Mouse (Mus musculus) embryonic facial prominence, embryonic 14.5 days (tissue): ENCODE results near the gene Creld1. TPM values are rescaled to one million over a fixed set of nuclear protein-coding genes. Genes with fewer than 3 reads are reported as not detected.

Experiments
- ATAC-seq: fragments of 200-750 bp; cut with Nextera tagmentation; 2 replicates; pipeline ENCODE4 v1.8.0; 2017; ENCODE audit warnings: low read depth, moderate number of reproducible peaks, moderate TSS enrichment
- DNase-seq: peaks from one replicate; pipeline ENCODE4 v3.0.0-alpha.2; 2015; ENCODE audit warnings: low spot score
- H3K27ac ChIP-seq: fragments of 300-500 bp; sonication (generic); replicated peaks from 2 replicates; pipeline ENCODE4 v1.5.1; 2014; ENCODE audit warnings: low read depth, mild to moderate bottlenecking, low read length, moderate library complexity
- H3K27me3 ChIP-seq: fragments of 300-500 bp; sonication (generic); replicated peaks from 2 replicates; pipeline ENCODE4 v1.6.1; 2014; ENCODE audit warnings: low read length; ENCODE audit not compliant: control insufficient read depth, insufficient read depth
- H3K36me3 ChIP-seq: fragments of 300-500 bp; sonication (generic); 2 replicates; pipeline ENCODE4 v1.6.1; 2014; ENCODE audit warnings: low read length, mixed read lengths; ENCODE audit not compliant: control insufficient read depth, insufficient read depth
- H3K4me1 ChIP-seq: fragments of 300-500 bp; sonication (generic); 2 replicates; pipeline ENCODE4 v1.6.1; 2014; ENCODE audit warnings: antibody characterized with exemption, low read length; ENCODE audit not compliant: control insufficient read depth, insufficient read depth
- H3K4me2 ChIP-seq: fragments of 300-500 bp; sonication (generic); 2 replicates; pipeline ENCODE4 v1.6.1; 2014; ENCODE audit warnings: low read depth, mild to moderate bottlenecking, low read length, moderate library complexity, mixed read lengths
- H3K4me3 ChIP-seq: fragments of 300-500 bp; sonication (generic); 2 replicates; pipeline ENCODE4 v1.5.1; 2014; ENCODE audit warnings: low read depth, mild to moderate bottlenecking, low read length
- H3K9ac ChIP-seq: fragments of 300-500 bp; sonication (generic); 2 replicates; pipeline ENCODE4 v1.6.1; 2014; ENCODE audit warnings: low read depth, mild to moderate bottlenecking, low read length, moderate library complexity, mixed read lengths
- H3K9me3 ChIP-seq: fragments of 300-500 bp; sonication (generic); 2 replicates; pipeline ENCODE4 v1.6.1; 2016; ENCODE audit warnings: low read length; ENCODE audit not compliant: control insufficient read depth
- WGBS: fragments of 180-500 bp; shearing (Covaris S2); extraction: QIAGEN DNeasy Blood & Tissue Kit; methylation state at CpG from one replicate; pipeline ENCODE4 v1.1.7; 2014; 5-methylcytosine and 5-hydroxymethylcytosine counted together
- polyA plus RNA-seq: library from polyadenylated mRNA; unstranded; fragments of >200 nt; fragmentation: Nextera tagmentation; extraction: Ambion mirVana; gene quantifications from 2 replicates; pipeline ENCODE4 v1.2.1, GENCODE M21; 2014

Gene Creld1
- polyA plus RNA-seq, 1 experiment from 2014 or later = 24.8 TPM

DNA sequence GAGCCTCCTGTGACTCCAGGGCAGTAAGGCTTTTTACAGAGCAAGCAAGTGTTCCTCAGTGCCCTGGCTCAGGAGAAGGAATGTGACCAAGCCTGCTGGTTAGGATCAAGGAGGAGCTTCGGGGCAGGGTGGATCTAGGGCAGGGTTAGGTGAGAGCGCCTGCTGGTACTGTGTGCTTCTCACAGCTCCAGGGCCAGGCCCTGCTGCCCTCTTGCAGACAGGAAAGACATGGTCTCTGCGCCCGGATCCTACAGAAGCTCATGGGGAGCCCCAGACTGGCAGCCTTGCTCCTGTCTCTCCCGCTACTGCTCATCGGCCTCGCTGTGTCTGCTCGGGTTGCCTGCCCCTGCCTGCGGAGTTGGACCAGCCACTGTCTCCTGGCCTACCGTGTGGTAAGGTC, 24.5 kb upstream of the Creld1 start:
- no peaks in the 10 kb centered on the region for H3K36me3 ChIP-seq
- H3K27me3 ChIP-seq = no peaks in the 10 kb centered on the region
- 57% methylated on average over 9 of the region's 10 CpGs for WGBS
- no peaks in the 10 kb centered on the region for H3K4me1 ChIP-seq
- peak overlapping the region; percentile 39 for H3K4me2 ChIP-seq
- DNase-seq (peak; percentile 76), ATAC-seq (peak; percentile 89)
- no peak overlapping the region for H3K4me3 ChIP-seq
- H3K9me3 ChIP-seq = no peaks in the 10 kb centered on the region
- H3K9ac ChIP-seq = no peak overlapping the region
- H3K27ac ChIP-seq = no peak overlapping the region

DNA sequence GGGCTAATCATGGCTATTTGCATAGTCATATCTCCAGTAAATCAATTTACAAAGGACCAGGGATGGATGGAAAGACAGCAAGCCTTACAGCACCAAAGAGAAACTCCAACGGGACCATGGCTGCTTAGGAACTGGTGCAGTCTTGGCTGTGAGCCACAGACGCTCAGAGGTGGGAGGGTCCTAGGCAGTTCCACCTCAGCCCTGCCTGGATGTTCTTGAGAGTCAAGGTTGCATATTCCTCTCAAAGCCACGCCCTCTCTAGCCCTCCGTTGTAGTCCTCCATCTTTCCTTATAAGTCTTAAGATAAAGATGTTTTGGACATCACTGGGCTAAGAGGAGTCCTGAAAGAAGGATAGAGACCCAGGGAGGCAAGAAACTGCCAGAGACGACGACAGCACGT, 19.1 kb upstream of the Creld1 start:
- H3K36me3 ChIP-seq = no peaks in the 10 kb centered on the region
- H3K4me3 ChIP-seq = no peak overlapping the region
- H3K9me3 ChIP-seq = no peaks in the 10 kb centered on the region
- H3K27ac ChIP-seq = no peak overlapping the region
- no peak overlapping the region for H3K9ac ChIP-seq
- ATAC-seq = no peak
- no peaks in the 10 kb centered on the region; the same call in 1 of the 2 replicates for H3K4me1 ChIP-seq
- DNase-seq = no peak
- WGBS = 68% methylated on average over 7 of the region's 7 CpGs
- H3K4me2 ChIP-seq = no peak overlapping the region
- no peaks in the 10 kb centered on the region for H3K27me3 ChIP-seq

DNA sequence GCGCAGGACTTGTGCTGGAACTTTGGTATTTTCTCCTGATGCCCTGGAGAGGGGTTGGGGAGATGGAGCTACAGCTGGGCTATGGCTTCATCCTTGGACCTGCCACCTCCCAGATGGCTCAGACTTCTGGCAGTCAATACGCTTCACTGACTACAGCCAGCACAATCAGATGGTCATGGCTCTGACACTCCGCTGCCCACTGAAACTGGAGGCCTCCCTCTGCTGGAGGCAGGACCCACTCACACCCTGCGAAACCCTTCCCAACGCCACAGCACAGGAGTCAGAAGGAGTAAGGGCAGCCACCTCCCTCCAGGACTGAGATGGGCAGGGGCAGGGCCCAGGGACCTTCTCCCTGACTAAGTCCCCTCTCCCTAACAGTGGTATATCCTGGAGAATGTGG, 17.5 kb upstream of the Creld1 start:
- Histone ChIP-seq H3K4me1 (peaks cover 7% of the 10 kb centered on the region; the same call in 1 of the 2 replicates), H3K9ac (peak overlapping the region; percentile 19; the same call in 1 of the 2 replicates), H3K9me3 (no peaks in the 10 kb centered on the region), H3K4me2 (no peak overlapping the region), H3K36me3 (no peaks in the 10 kb centered on the region), H3K27ac (no peak overlapping the region), H3K4me3 (no peak overlapping the region), H3K27me3 (peaks cover 13% of the 10 kb centered on the region)
- no peak for ATAC-seq
- WGBS = 48% methylated on average over 5 of the region's 5 CpGs
- DNase-seq = no peak

DNA sequence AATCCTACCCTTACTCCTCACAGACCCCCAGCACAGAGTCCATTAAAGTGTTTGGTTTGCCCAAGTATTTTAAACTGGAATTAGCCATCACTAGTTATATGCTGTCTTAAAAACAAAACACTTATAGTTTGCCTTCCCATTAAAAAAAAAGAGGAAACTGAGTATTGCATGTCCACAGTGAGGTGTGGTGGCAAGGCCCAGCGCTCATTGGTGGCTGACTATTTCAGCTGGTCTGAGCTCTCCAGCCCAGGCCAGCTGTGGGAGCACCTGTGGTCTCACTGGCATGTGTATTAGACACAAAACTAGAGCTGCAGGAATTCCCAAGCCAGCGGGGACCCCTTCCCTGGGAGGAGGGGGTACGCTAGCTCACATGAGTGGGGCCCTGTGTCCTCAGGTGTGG, 14.6 kb upstream of the Creld1 start:
- H3K27ac ChIP-seq = no peak overlapping the region
- H3K4me2 ChIP-seq = no peak overlapping the region
- no peak overlapping the region for H3K4me3 ChIP-seq
- WGBS = 63% methylated on average over 3 of the region's 3 CpGs
- no peaks in the 10 kb centered on the region for H3K9me3 ChIP-seq
- DNase-seq (no peak), ATAC-seq (no peak)
- H3K4me1 ChIP-seq = peaks cover 7% of the 10 kb centered on the region; the same call in 1 of the 2 replicates
- H3K9ac ChIP-seq = peak overlapping the region; percentile 40; the same call in 1 of the 2 replicates
- H3K36me3 ChIP-seq = no peaks in the 10 kb centered on the region
- H3K27me3 ChIP-seq = peaks cover 23% of the 10 kb centered on the region

DNA sequence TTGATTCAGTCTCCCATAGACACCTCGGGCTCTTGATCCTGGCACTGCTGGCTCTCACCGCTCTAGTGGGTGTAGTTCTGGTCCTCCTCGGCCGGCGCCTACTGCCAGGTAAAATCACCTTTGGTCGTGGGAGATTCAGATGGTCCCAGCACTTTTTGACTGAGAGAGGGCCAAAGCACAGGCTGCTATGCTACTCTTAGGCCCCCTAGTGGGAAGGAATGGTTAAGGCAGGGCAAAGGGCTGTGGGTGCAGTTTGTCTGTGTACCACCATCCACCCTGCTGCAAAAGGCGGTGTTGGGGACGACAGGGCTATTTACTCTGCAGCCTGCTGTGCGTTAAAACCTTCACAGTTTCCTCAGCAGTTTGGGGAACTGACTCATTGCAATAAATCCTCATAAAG, 14.1 kb upstream of the Creld1 start:
- peak; percentile 70 for ATAC-seq

DNA sequence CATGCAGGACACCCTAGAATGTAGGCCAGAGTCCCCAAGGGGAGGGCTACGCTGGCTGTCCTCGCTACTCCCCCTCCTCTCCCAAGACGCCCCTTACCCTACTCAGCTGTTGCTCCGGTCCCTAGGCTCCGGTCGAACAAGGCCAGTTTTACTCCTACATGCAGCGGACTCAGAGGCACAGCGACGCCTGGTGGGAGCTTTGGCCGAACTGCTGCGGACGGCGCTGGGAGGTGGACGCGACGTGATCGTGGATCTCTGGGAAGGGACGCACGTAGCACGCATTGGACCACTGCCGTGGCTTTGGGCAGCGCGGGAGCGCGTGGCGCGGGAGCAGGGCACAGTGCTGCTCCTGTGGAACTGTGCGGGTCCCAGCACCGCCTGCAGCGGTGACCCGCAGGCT, 13.7 kb upstream of the Creld1 start:
- Histone ChIP-seq H3K27ac (no peak overlapping the region), H3K9me3 (no peaks in the 10 kb centered on the region), H3K4me3 (peak overlapping the region; percentile 39), H3K36me3 (no peaks in the 10 kb centered on the region), H3K4me2 (peak overlapping the region; percentile 66), H3K27me3 (peaks cover 23% of the 10 kb centered on the region), H3K4me1 (peaks cover 7% of the 10 kb centered on the region; the same call in 1 of the 2 replicates), H3K9ac (peak overlapping the region; percentile 54)
- ATAC-seq (peak; percentile 79), DNase-seq (peak; percentile 73)
- WGBS = 2% methylated on average over 18 of the region's 31 CpGs

More for the DNA sequence above, 14.1 kb upstream of the Creld1 start:
- Histone ChIP-seq H3K9me3 (no peaks in the 10 kb centered on the region), H3K4me2 (peak overlapping the region; percentile 66), H3K27me3 (peaks cover 23% of the 10 kb centered on the region), H3K4me3 (peak overlapping the region; percentile 39), H3K4me1 (peaks cover 7% of the 10 kb centered on the region; the same call in 1 of the 2 replicates), H3K9ac (peak overlapping the region; percentile 54), H3K36me3 (no peaks in the 10 kb centered on the region), H3K27ac (no peak overlapping the region)
- WGBS = 7% methylated on average over 9 of the region's 9 CpGs
- peak; percentile 74 for DNase-seq

DNA sequence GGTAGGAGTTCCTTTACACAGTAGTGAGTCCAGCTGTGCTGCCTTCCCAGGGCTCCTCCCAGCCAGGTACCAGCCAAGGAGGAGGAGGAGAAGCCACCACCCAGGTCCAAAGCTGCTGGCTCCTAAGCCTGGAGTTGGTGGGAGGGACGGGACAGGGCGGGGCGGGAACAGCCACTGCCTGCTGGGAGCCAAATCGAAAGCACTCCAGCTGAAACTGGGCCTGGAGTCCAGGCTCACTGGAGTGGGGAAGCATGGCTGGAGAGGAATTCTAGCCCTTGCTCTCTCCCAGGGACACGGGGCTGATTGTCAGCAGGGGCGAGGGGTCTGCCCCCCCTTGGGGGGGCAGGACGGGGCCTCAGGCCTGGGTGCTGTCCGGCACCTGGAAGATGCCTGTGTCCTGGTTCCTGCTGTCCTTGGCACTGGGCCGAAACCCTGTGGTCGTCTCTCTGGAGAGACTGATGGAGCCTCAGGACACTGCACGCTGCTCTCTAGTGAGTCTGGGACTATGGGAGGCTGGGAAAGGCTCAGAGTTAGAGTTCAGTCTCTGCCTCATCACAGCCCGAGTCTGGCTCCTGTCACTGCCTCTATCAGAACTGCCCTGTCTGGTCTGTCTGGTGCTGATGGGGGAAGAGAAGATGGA, 11.7 kb upstream of the Creld1 start, which contains the start of gene Il17rc:
Il17rc (plus strand) TSS at position 131 of the 640 bp plus-strand sequence.
- ATAC-seq (peak; percentile 31; the same call in 1 of the 2 replicates), DNase-seq (peak; percentile 59)
- H3K27me3 ChIP-seq = peaks cover 23% of the 10 kb centered on the region
- peak within 1 kb of the TSS; percentile 52 for H3K4me2 ChIP-seq
- WGBS = 19% methylated on average over 11 of the region's 12 CpGs
- peak within 1 kb of the TSS; percentile 21 for H3K4me3 ChIP-seq
- H3K36me3 ChIP-seq = no peaks in the 10 kb centered on the region
- H3K9me3 ChIP-seq = no peaks in the 10 kb centered on the region
- H3K27ac ChIP-seq = peak within 1 kb of the TSS; percentile 3; the same call in 1 of the 2 replicates
- H3K9ac ChIP-seq = peak within 1 kb of the TSS; percentile 53
- H3K4me1 ChIP-seq = peaks cover 7% of the 10 kb centered on the region; the same call in 1 of the 2 replicates

DNA sequence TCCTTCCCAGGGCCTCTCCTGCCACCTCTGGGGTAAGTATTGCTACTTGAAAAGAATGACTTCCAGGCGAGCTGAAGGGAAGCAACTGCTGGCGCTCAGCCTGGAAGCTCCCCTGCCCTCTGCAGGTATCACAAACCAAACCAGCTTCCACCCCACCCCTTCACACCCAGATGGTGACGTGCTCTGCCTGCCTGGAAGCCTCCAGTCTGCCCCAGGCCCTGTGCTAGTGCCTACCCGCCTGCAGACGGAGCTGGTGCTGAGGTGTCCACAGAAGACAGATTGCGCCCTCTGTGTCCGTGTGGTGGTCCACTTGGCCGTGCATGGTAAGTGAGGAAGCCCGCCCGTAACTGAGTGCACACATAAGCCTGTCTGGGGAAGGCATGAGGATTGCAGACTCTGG, 11.0 kb upstream of the Creld1 start:
- H3K27ac ChIP-seq = peak overlapping the region; percentile 3; the same call in 1 of the 2 replicates
- no peak for ATAC-seq
- H3K27me3 ChIP-seq = peaks cover 23% of the 10 kb centered on the region

More for the DNA sequence above, 11.0 kb upstream of the Creld1 start:
- H3K36me3 ChIP-seq = no peaks in the 10 kb centered on the region
- WGBS = 63% methylated on average over 10 of the region's 10 CpGs
- H3K9ac ChIP-seq = peak overlapping the region; percentile 53; the same call in 1 of the 2 replicates
- peaks cover 7% of the 10 kb centered on the region; the same call in 1 of the 2 replicates for H3K4me1 ChIP-seq
- peak overlapping the region; percentile 52 for H3K4me2 ChIP-seq
- no peaks in the 10 kb centered on the region for H3K9me3 ChIP-seq
- peak overlapping the region; percentile 21; the same call in 1 of the 2 replicates for H3K4me3 ChIP-seq
- DNase-seq = no peak
